Mouse (Mus musculus): ENCODE results near the gene Zfp61. TPM values are rescaled to one million over a fixed set of nuclear protein-coding genes. Genes with fewer than 3 reads are reported as not detected.
"Not testable (repeated sequence)": the region's sequence is repeated elsewhere in the genome, so short reads cannot be mapped to it uniquely, and the experiment has no call there.

Zfp61 gene
- polyA plus RNA-seq, 1 experiment from 2014 or later = 1.8 TPM

DNA sequence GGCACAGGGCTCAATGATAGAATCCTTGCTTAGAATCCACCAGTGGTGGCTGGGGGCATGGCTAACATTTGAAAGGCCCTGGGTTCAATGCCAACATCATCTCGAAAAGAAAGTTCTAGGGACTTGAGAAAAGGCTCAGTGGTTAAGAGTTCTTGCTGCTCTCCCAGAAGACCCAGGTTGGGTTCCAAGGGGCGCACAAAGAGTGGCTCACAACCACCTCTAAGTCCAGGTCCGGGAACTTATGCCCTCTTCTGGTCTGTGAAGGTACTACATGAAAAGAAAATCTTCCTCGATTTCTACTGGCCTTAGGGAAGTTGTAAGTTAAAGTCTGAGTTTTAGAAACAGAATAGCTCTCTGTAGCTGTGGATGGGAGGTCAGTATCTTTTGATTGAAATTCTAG is 14.9 kb downstream of the Zfp61 start:
- Histone ChIP-seq H3K36me3 (replicated peaks; ENCODE audit: insufficient read depth, low read length) (no peaks in the 10 kb centered on the region), H3K4me2 (ENCODE audit: low read depth, low read length) (no peak overlapping the region), H3K4me3 (ENCODE audit: low read depth, low read length) (no peak overlapping the region), H3K27me3 (ENCODE audit: insufficient read depth, low read length) (no peaks in the 10 kb centered on the region), H3K9me3 (ENCODE audit: low read length) (no peaks in the 10 kb centered on the region; the same call in 1 of the 2 replicates), H3K4me1 (ENCODE audit: insufficient read depth) (no peaks in the 10 kb centered on the region), H3K27ac (ENCODE audit: low read depth) (no peak overlapping the region), H3K9ac (replicated peaks) (no peak overlapping the region)
- ATAC-seq (no peak), DNase-seq (no peak)
- peak; percentile 51 for TF ChIP-seq CTCF (IDR thresholded peaks at IDR 0.05; ENCODE audit: low read depth)
- no peak for TF ChIP-seq EP300 (IDR thresholded peaks at IDR 0.05; ENCODE audit: low read depth)
- WGBS (ENCODE audit: insufficient replicate concordance) = 47% methylated on average over 4 of the region's 4 CpGs

DNA sequence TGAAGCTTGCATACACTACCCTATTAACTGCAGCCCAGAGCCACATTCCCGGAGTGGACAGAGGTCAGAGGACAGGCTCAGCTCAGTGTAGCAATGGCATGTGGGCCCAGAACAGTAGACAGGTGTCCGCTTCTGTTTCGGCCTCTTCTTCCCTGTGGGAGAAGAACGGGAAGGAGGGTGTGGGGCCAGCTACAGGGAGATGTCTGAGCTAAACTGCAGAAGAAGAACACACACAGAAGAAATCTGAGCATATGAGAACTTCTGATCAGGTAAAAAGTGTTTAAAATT is 20.2 kb downstream of the Zfp61 start:
- Histone ChIP-seq H3K9ac (replicated peaks) (no peak overlapping the region), H3K27ac (ENCODE audit: low read depth) (no peak overlapping the region), H3K9me3 (ENCODE audit: low read length) (no peaks in the 10 kb centered on the region; the same call in 1 of the 2 replicates), H3K36me3 (replicated peaks; ENCODE audit: insufficient read depth, low read length) (no peaks in the 10 kb centered on the region), H3K27me3 (ENCODE audit: insufficient read depth, low read length) (no peaks in the 10 kb centered on the region), H3K4me2 (ENCODE audit: low read depth, low read length) (no peak overlapping the region), H3K4me1 (ENCODE audit: insufficient read depth) (no peaks in the 10 kb centered on the region), H3K4me3 (ENCODE audit: low read depth, low read length) (no peak overlapping the region)
- WGBS (ENCODE audit: insufficient replicate concordance) = 62% methylated on average over 4 of the region's 4 CpGs
- DNase-seq = no peak
- ATAC-seq = no peak
- TF ChIP-seq CTCF (IDR thresholded peaks at IDR 0.05; ENCODE audit: low read depth) = no peak
- no peak for TF ChIP-seq EP300 (IDR thresholded peaks at IDR 0.05; ENCODE audit: low read depth)

DNA sequence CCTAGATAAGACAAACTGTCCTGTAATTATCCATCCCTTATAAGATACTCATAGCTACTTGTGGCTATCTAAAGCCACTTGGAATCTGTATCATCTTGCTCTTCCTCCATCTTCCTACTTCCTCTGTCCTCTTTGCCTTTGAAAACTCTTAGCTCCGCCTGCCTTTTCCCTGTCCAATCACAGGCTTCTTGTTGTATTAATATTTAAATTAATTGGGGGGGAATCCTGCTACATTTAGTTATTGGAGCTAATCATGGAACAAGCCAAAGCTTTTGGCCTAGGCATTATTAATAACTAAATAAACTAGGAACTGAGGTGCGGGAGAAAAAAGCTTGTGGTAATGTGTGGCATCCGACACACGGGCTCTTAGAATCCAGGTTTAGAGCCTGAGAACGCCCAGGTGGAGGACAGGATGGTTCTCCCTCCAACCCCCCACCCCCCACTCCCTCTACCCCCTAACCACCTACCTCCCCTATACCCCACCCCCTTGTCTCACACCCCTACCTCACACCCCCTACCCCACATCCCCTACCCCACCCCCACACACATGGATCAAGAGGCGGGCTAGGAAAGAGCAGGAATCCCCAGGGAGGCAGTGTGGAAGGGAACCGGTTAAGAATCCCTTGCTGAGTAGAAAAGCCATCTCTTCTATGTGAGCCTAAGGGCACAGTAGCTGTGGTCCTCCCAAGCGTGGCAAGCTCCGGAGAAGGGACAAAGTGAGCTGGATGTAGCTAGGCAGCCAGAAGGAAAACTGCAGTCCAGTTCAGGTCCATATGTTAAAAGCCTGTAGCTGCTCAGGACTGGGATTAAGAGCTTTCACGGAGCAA is 20.8 kb downstream of the Zfp61 start:
- TF ChIP-seq EP300 (IDR thresholded peaks at IDR 0.05; ENCODE audit: low read depth) = no peak
- no peak for TF ChIP-seq CTCF (IDR thresholded peaks at IDR 0.05; ENCODE audit: low read depth)

DNA sequence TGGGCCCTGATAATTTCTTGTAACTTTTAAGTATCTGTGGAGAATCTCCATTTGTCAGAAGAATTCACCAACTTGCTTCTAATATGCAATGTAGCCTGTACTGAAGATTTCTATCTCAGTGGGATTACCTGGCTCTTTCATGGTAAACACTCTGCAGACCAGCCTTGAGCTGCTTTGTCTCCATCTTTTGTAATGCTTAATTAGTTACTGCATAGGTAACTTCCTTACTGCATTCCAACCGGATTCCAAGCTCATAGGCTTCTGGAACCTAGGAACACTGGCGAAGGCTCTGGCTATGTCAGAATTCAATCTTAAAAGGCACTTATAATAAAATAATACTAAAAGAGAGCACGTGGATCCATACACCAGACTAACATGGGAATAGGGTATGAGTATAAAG is 22.3 kb downstream of the Zfp61 start:
- not testable (repeated sequence) for H3K9ac ChIP-seq (replicated peaks); H3K4me1 ChIP-seq (ENCODE audit: insufficient read depth); H3K9me3 ChIP-seq (ENCODE audit: low read length); DNase-seq; H3K27me3 ChIP-seq (ENCODE audit: insufficient read depth, low read length); H3K4me2 ChIP-seq (ENCODE audit: low read depth, low read length); H3K27ac ChIP-seq (ENCODE audit: low read depth); ATAC-seq; H3K36me3 ChIP-seq (replicated peaks; ENCODE audit: insufficient read depth, low read length); H3K4me3 ChIP-seq (ENCODE audit: low read depth, low read length)
- WGBS (ENCODE audit: insufficient replicate concordance) = 78% methylated on average over 3 of the region's 3 CpGs

More for the DNA sequence above, 20.8 kb downstream of the Zfp61 start:
- H3K27me3 ChIP-seq (ENCODE audit: insufficient read depth, low read length) = no peaks in the 10 kb centered on the region
- H3K4me2 ChIP-seq (ENCODE audit: low read depth, low read length) = no peak overlapping the region
- DNase-seq (no peak), ATAC-seq (no peak)
- WGBS (ENCODE audit: insufficient replicate concordance) = 54% methylated on average over 10 of the region's 10 CpGs
- H3K27ac ChIP-seq (ENCODE audit: low read depth) = no peak overlapping the region
- H3K36me3 ChIP-seq (replicated peaks; ENCODE audit: insufficient read depth, low read length) = no peaks in the 10 kb centered on the region
- H3K4me1 ChIP-seq (ENCODE audit: insufficient read depth) = no peaks in the 10 kb centered on the region
- H3K9me3 ChIP-seq (ENCODE audit: low read length) = no peaks in the 10 kb centered on the region; the same call in 1 of the 2 replicates
- H3K9ac ChIP-seq (replicated peaks) = no peak overlapping the region
- no peak overlapping the region for H3K4me3 ChIP-seq (ENCODE audit: low read depth, low read length)

DNA sequence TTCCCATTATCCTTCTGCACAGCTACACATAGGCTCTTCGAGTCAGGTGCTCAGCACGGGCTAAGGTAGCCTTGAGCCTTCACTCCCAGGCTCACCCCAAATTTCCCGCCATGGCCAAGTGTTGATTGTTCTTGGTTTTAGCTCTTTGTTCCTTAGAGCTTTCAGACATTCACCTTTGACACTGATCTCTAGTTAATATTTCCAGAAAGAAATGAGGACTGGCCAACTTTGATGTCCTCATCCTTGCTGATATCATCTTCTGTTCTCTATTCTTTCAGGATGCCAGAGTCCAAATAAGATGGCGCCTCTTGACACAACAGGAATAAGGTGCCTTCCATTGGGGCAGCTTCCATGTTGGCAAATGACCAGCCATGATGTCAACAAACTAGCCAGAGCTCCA is 26.6 kb downstream of the Zfp61 start:
- H3K9ac ChIP-seq (replicated peaks) = no peak overlapping the region
- H3K9me3 ChIP-seq (ENCODE audit: low read length) = no peaks in the 10 kb centered on the region
- no peak for DNase-seq
- no peak overlapping the region for H3K27ac ChIP-seq (ENCODE audit: low read depth)
- no peak overlapping the region for H3K4me2 ChIP-seq (ENCODE audit: low read depth, low read length)
- TF ChIP-seq EP300 (IDR thresholded peaks at IDR 0.05; ENCODE audit: low read depth) (no peak), CTCF (IDR thresholded peaks at IDR 0.05; ENCODE audit: low read depth) (no peak)
- no peak for ATAC-seq
- 84% methylated on average over 4 of the region's 4 CpGs for WGBS (ENCODE audit: insufficient replicate concordance)
- H3K4me3 ChIP-seq (ENCODE audit: low read depth, low read length) = no peak overlapping the region
- 0 out of 2 replicates have a peak, but pooled peaks cover 2% of the 10 kb centered on the region for H3K4me1 ChIP-seq (ENCODE audit: insufficient read depth)
- no peaks in the 10 kb centered on the region; the same call in 1 of the 2 replicates for H3K36me3 ChIP-seq (replicated peaks; ENCODE audit: insufficient read depth, low read length)
- no peaks in the 10 kb centered on the region for H3K27me3 ChIP-seq (ENCODE audit: insufficient read depth, low read length)

DNA sequence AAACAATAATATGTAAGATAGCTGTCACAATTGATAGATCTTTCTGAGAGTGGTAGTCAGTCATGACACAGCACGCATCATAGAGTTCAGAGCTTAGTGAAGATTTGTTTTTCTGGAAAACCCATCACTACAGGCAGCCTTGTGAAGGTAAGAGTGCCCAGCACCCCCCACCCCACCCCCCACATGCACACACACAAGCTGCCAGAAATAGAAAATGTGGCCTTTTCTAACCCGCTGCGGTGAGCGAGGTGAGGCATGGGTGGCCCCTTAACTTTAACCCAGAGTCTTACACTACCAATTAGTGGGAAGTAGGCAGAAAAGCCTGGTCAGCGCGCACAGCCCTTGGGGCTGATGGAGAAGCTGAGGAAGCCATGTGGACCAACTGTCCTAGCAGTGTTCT is 29.8 kb downstream of the Zfp61 start:
- H3K4me2 ChIP-seq (ENCODE audit: low read depth, low read length) = no peak overlapping the region
- no peaks in the 10 kb centered on the region for H3K9me3 ChIP-seq (ENCODE audit: low read length)
- no peaks in the 10 kb centered on the region for H3K27me3 ChIP-seq (ENCODE audit: insufficient read depth, low read length)
- 88% methylated on average over 6 of the region's 6 CpGs for WGBS (ENCODE audit: insufficient replicate concordance)
- no peak overlapping the region for H3K4me3 ChIP-seq (ENCODE audit: low read depth, low read length)
- no peaks in the 10 kb centered on the region; the same call in 1 of the 2 replicates for H3K36me3 ChIP-seq (replicated peaks; ENCODE audit: insufficient read depth, low read length)
- no peak overlapping the region for H3K9ac ChIP-seq (replicated peaks)
- 0 out of 2 replicates have a peak, but pooled peaks cover 2% of the 10 kb centered on the region for H3K4me1 ChIP-seq (ENCODE audit: insufficient read depth)
- no peak overlapping the region for H3K27ac ChIP-seq (ENCODE audit: low read depth)
- TF ChIP-seq CTCF (IDR thresholded peaks at IDR 0.05; ENCODE audit: low read depth) (no peak), EP300 (IDR thresholded peaks at IDR 0.05; ENCODE audit: low read depth) (no peak)
- ATAC-seq (no peak), DNase-seq (no peak)
